Mouse (Mus musculus) kidney, embryonic 15.5 days (tissue): ENCODE measurements around the gene Sf1. TPM values are rescaled to one million over a fixed set of nuclear protein-coding genes. Genes with fewer than 3 reads are reported as not detected.

Experiments
- ATAC-seq: fragments of 200-750 bp; cut with Nextera tagmentation; replicated peaks from 2 replicates; pipeline ENCODE4 v1.8.0; 2017; ENCODE audit warnings: moderate TSS enrichment; ENCODE audit not compliant: low FRiP score
- H3K27ac ChIP-seq: fragments of 300-500 bp; sonication (generic); 2 replicates; pipeline ENCODE4 v1.5.1; 2015; ENCODE audit warnings: mild to moderate bottlenecking, inconsistent platforms
- H3K27me3 ChIP-seq: fragments of 300-500 bp; sonication (generic); 2 replicates; pipeline ENCODE4 v1.6.1; 2015; ENCODE audit warnings: inconsistent platforms
- H3K36me3 ChIP-seq: fragments of 300-500 bp; sonication (generic); 2 replicates; pipeline ENCODE4 v1.6.1; 2015; ENCODE audit warnings: inconsistent platforms
- H3K4me1 ChIP-seq: fragments of 300-500 bp; sonication (generic); 2 replicates; pipeline ENCODE4 v1.6.1; 2015; ENCODE audit warnings: inconsistent platforms
- H3K4me2 ChIP-seq: fragments of 300-500 bp; sonication (generic); 2 replicates; pipeline ENCODE4 v1.6.1; 2015; ENCODE audit warnings: moderate library complexity, mild to moderate bottlenecking, inconsistent platforms
- H3K4me3 ChIP-seq: fragments of 300-500 bp; sonication (generic); replicated peaks from 2 replicates; pipeline ENCODE4 v1.5.1; 2015; ENCODE audit warnings: mild to moderate bottlenecking, inconsistent platforms
- H3K9ac ChIP-seq: fragments of 300-500 bp; sonication (generic); 2 replicates; pipeline ENCODE4 v1.6.1; 2015; ENCODE audit warnings: mild to moderate bottlenecking, inconsistent platforms
- H3K9me3 ChIP-seq: fragments of 300-500 bp; sonication (generic); replicated peaks from 2 replicates; pipeline ENCODE4 v1.6.1; 2016; ENCODE audit warnings: inconsistent platforms
- WGBS: fragments of 180-500 bp; shearing (Covaris S2); methylation state at CpG from one replicate; pipeline ENCODE4 v1.1.7; 2015; ENCODE audit warnings: mixed read lengths; 5-methylcytosine and 5-hydroxymethylcytosine counted together
- microRNA-seq: library from miRNA; unstranded; fragments of <30 nt; microRNA quantifications from one replicate; pipeline ENCODE4, GENCODE M21; 2016
- polyA plus RNA-seq: library from polyadenylated mRNA; unstranded; fragments of >200 nt; fragmentation: Nextera tagmentation; extraction: Ambion mirVana; gene quantifications from 2 replicates; pipeline ENCODE4 v1.2.1, GENCODE M21; 2015

Sf1 gene
- polyA plus RNA-seq, 1 experiment from 2014 or later = 165 TPM

GRCm38 (mm10) chr19:6419805-6420310, 56.4 kb downstream of the Sf1 start:
- no peak overlapping the region for H3K4me2 ChIP-seq
- no peaks in the 10 kb centered on the region for H3K36me3 ChIP-seq
- H3K27ac ChIP-seq = no peak overlapping the region
- H3K27me3 ChIP-seq = peaks cover 83% of the 10 kb centered on the region
- ATAC-seq = no peak
- no peak overlapping the region for H3K9ac ChIP-seq
- no peaks in the 10 kb centered on the region for H3K9me3 ChIP-seq
- WGBS = 55% methylated on average over 9 of the region's 9 CpGs
- H3K4me3 ChIP-seq = no peak overlapping the region
- H3K4me1 ChIP-seq = peaks cover 40% of the 10 kb centered on the region

GRCm38 (mm10) chr19:6420481-6421210, 57.2 kb downstream of the Sf1 start:
- no peaks in the 10 kb centered on the region for H3K36me3 ChIP-seq
- H3K27ac ChIP-seq = no peak overlapping the region
- H3K27me3 ChIP-seq = peaks cover 87% of the 10 kb centered on the region
- ATAC-seq = no peak
- H3K9me3 ChIP-seq = no peaks in the 10 kb centered on the region
- peaks cover 36% of the 10 kb centered on the region for H3K4me1 ChIP-seq
- no peak overlapping the region for H3K4me3 ChIP-seq
- no peak overlapping the region for H3K9ac ChIP-seq
- 61% methylated on average over 19 of the region's 19 CpGs for WGBS
- no peak overlapping the region for H3K4me2 ChIP-seq

DNA sequence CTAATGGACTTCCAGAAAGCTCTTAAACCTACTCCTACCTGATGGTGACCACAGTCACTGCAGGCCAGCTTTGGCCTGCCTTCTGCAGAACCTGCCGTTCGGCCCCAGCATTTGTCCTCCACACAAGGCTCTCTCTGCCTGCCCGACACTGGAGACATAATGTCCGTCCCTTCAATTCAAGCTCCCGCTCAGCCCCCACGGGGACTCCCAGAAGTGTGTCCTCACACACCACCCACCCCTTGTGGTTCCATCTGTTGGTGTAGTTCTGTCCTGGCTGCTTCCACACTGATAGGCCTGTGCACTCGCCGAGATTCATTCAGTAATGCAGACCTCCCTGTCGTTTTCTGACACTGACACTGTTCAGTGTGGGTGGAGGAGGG, 57.7 kb downstream of the Sf1 start:
- Histone ChIP-seq H3K9me3 (no peaks in the 10 kb centered on the region), H3K9ac (no peak overlapping the region), H3K27ac (no peak overlapping the region), H3K4me3 (no peak overlapping the region), H3K27me3 (peaks cover 89% of the 10 kb centered on the region), H3K4me2 (no peak overlapping the region), H3K4me1 (peaks cover 30% of the 10 kb centered on the region), H3K36me3 (no peaks in the 10 kb centered on the region)
- 77% methylated on average over 9 of the region's 9 CpGs for WGBS
- no peak for ATAC-seq

DNA sequence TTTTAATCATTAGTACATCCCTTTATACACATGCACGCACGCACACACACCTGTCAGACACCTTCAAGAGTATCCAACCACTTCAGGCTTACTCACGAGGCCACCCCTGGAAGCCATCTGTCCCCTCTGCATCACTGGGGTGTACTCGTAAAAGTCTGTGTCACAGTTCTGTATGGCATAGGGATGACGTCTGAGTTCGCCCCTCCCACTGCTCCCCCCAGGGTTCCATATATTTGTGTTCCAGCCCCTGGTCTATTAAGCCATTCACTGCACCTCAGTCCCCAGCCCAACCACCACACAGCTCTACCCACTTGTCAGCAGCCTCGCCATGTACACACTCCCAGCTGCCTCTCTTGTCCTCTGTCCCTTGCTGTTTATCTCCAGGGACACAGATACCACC, 58.5 kb downstream of the Sf1 start:
- no peak for ATAC-seq
- Histone ChIP-seq H3K4me2 (no peak overlapping the region), H3K9ac (no peak overlapping the region), H3K4me3 (no peak overlapping the region), H3K4me1 (peaks cover 24% of the 10 kb centered on the region), H3K27ac (no peak overlapping the region), H3K9me3 (no peaks in the 10 kb centered on the region), H3K27me3 (peaks cover 93% of the 10 kb centered on the region), H3K36me3 (no peaks in the 10 kb centered on the region)
- 69% methylated on average over 7 of the region's 7 CpGs for WGBS

DNA sequence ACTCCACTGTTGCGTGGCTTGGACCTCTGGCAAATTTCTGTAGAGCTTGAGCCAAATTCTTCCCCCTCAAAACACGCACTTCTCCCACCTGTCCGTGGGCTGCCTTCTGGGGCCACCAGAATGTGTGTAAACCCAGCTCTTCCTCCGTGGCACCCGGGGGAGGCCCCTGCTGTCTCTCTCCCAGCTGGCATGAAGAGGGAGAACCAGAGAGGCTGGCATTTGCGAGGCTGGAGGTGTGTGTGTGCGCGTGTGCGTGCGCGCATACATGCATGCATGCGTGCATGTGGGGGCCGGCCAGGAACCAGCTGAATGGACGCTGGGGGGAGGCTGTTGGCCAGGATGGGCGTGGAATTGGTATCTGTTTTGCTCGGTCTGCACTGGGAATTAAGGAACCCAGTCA, 59.8 kb downstream of the Sf1 start:
- WGBS = 81% methylated on average over 16 of the region's 16 CpGs
- peaks cover 95% of the 10 kb centered on the region for H3K27me3 ChIP-seq
- H3K9me3 ChIP-seq = no peaks in the 10 kb centered on the region
- H3K4me3 ChIP-seq = no peak overlapping the region
- no peak overlapping the region for H3K27ac ChIP-seq
- no peaks in the 10 kb centered on the region for H3K36me3 ChIP-seq
- H3K4me2 ChIP-seq = no peak overlapping the region
- H3K9ac ChIP-seq = no peak overlapping the region
- H3K4me1 ChIP-seq = peaks cover 24% of the 10 kb centered on the region
- ATAC-seq = no peak

- Histone ChIP-seq H3K4me3 (no peak overlapping the region), H3K4me2 (no peak overlapping the region), H3K27ac (no peak overlapping the region), H3K9me3 (no peaks in the 10 kb centered on the region), H3K27me3 (peaks cover 97% of the 10 kb centered on the region), H3K4me1 (peaks cover 27% of the 10 kb centered on the region), H3K9ac (no peak overlapping the region), H3K36me3 (no peaks in the 10 kb centered on the region)
- ATAC-seq = no peak
- 65% methylated on average over 8 of the region's 8 CpGs for WGBS
These were observed 60.8 kb downstream of the Sf1 start for GRCm38 (mm10) chr19:6424137-6424881.

DNA sequence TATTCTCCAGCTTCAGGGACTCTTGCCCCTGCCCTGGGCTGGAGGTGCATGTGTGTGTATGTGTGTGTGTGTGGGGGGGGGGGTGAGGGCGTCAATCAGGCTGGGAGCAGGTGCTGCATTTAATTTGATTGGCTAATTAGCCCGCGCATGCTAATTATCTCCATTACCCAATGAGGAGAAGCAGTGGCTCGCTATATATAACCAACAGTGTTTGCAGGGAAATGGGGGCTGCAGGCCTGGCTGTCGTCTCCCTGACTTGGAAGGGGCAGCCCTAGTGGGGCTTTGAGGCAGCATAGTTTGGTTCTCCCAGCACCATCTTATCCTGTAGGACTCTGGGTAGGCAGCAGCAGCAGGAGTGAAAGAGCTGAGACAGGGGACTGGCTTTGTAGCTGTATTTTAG, 62.1 kb downstream of the Sf1 start:
- H3K9me3 ChIP-seq = no peaks in the 10 kb centered on the region
- 45% methylated on average over 5 of the region's 5 CpGs for WGBS
- no peak overlapping the region for H3K27ac ChIP-seq
- H3K27me3 ChIP-seq = peaks cover 97% of the 10 kb centered on the region
- no peak overlapping the region for H3K9ac ChIP-seq
- ATAC-seq = no peak
- H3K4me3 ChIP-seq = no peak overlapping the region
- no peak overlapping the region for H3K4me2 ChIP-seq
- H3K36me3 ChIP-seq = no peaks in the 10 kb centered on the region
- peaks cover 28% of the 10 kb centered on the region for H3K4me1 ChIP-seq

GRCm38 (mm10) chr19:6426703-6427500, 63.4 kb downstream of the Sf1 start:
- H3K27me3 ChIP-seq = peaks cover 94% of the 10 kb centered on the region
- no peaks in the 10 kb centered on the region for H3K9me3 ChIP-seq
- no peak overlapping the region for H3K27ac ChIP-seq
- H3K36me3 ChIP-seq = no peaks in the 10 kb centered on the region
- ATAC-seq = no peak
- no peak overlapping the region for H3K4me2 ChIP-seq
- 15% methylated on average over 13 of the region's 13 CpGs for WGBS
- peaks cover 28% of the 10 kb centered on the region for H3K4me1 ChIP-seq
- H3K4me3 ChIP-seq = no peak overlapping the region
- H3K9ac ChIP-seq = no peak overlapping the region

Small RNA genes within 50 kb of the gene (microRNA-seq; reads per million reads assigned to microRNA genes)
- 0.44 reads per million for gene Mir6989

Other genes with a start within 250 kb of the Sf1 start
- gene Sac3d1, start 245.0 kb upstream of the Sf1 start, polyA plus RNA-seq = 44.0 and 47.2 TPM in 2 replicates
- gene Snx15, start 235.4 kb upstream of the Sf1 start, polyA plus RNA-seq = 32.3 and 34.2 TPM in 2 replicates
- gene Batf2, start 222.7 kb upstream of the Sf1 start, polyA plus RNA-seq = 0.52 and 0.54 TPM in 2 replicates
- gene Arl2, start 222.1 kb upstream of the Sf1 start, polyA plus RNA-seq = 103 and 113 TPM in 2 replicates
- gene Majin, start 179.3 kb upstream of the Sf1 start, polyA plus RNA-seq = not detected in 2 replicates
- gene Gpha2, start 137.3 kb upstream of the Sf1 start, polyA plus RNA-seq = 0.39 and 0.74 TPM in 2 replicates
- 22.9 and 27.6 TPM in 2 replicates for gene Ppp2r5b, start 127.8 kb upstream of the Sf1 start, polyA plus RNA-seq
- 9.8 and 12.1 TPM in 2 replicates for gene Atg2a, start 122.0 kb upstream of the Sf1 start, polyA plus RNA-seq
- 67.8 and 81.8 TPM in 2 replicates for gene Ehd1, start 87.0 kb upstream of the Sf1 start, polyA plus RNA-seq
- 0.78 and 1.0 TPM in 2 replicates for gene Cdc42bpg, start 57.2 kb upstream of the Sf1 start, polyA plus RNA-seq
- 82.1 and 91.8 TPM in 2 replicates for gene Men1, start 28.7 kb upstream of the Sf1 start, polyA plus RNA-seq
- gene Map4k2, start 22.6 kb upstream of the Sf1 start, polyA plus RNA-seq = 18.7 and 21.9 TPM in 2 replicates
- 28.2 and 30.4 TPM in 2 replicates for gene Pygm, start 20.7 kb downstream of the Sf1 start, polyA plus RNA-seq
- 89.5 and 97.6 TPM in 2 replicates for gene Rasgrp2, start 35.6 kb downstream of the Sf1 start, polyA plus RNA-seq
- gene Nrxn2, start 55.0 kb downstream of the Sf1 start, polyA plus RNA-seq = 6.3 TPM in 2 replicates
- gene Slc22a12, start 179.3 kb downstream of the Sf1 start, polyA plus RNA-seq = 14.1 and 16.3 TPM in 2 replicates